Mouse (Mus musculus): ENCODE measurements around the gene Sh3tc1.

The Sh3tc1 gene

DNA sequence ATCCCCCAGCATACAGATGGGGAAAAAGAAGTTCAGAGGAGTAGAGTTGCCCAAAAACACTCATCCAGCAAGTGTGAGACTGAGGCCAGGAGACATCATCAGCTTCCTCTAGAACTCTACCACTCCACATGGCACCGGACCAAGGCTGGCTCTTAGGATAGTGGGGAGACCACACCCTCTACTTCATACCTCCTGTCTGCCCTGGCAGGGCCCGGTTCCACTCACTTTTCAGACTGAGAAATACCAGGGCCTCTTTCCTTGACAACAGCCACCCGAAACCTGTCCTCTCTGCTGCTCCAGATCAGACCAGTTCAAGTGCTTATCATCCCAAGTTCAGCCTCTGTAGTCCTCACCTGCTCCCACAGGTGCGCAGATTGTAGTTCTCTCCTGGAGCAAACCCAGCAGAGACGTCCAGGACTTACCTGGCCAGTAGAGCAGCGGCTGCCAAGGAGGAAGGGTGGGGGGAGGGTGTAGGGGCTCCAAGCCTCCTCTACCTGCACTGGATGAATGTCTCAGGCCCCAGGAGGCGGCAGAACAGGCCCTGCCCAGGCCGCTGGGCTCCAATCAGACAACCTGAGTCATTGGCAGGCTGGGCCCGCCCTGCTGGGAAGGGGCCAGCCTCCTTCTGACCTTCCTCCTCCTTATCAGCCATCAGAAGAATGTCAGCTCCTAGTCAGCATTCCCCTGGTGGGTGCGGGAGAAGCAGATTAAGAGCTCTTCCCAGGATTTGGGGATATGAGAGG, at the start of gene Sh3tc1:
TSS of gene Sh3tc1 (minus strand) at position 452 of the 743 bp plus-strand sequence.
- DNase-seq: peak; percentile 78 to 92

DNA sequence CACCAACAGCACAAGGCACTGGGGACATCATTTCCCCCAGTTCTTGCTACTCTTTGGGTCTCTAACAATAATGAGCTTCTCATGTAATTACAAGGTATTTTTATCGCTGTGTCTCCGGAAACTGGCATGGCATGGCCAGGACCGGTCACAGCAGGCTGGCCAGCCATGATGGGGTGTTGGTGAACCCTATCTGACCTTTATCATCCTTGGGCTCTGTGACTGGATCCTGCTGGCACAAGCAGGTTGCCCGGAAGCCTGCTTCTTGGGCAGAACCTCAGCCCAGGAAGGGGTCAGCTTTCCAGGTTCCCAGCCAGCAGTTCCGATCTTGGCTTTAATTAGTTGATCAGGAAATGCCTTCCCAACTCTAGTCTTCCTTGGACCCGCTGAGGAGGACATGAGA, 48.9 kb upstream of the Sh3tc1 start:
- no peak for DNase-seq

GRCm38 (mm10) chr5:35787847-35788246, 48.1 kb upstream of the Sh3tc1 start:
- DNase-seq: no peak

- no peak for DNase-seq
These were observed 46.1 kb upstream of the Sh3tc1 start for GRCm38 (mm10) chr5:35785853-35786252.

DNA sequence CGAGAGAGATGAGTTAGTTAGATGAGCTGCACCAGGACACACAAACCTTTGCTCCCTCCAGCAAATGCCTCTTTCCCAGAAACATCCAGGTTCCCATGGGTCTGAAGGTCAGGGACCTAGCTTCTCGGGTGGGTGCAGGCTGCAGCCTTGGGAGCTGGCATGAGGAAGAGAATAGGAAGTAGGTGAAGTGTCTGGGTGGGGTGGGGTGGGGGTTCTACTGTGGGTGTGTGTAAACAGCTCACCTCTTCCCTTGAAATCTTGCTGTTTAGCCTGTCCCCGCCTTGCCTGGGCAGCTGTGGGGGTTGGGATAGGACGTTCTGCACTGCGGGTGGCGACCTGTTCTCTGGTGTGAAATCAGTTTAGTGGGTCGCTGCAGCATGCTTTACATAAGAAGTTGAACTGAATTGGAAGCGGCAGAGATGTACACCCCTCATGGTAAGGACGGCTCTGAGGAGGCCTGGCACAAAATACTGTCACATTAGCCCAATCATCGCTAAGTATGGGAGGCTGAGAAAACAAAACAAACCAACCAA, 42.9 kb upstream of the Sh3tc1 start:
- DNase-seq: no peak

DNA sequence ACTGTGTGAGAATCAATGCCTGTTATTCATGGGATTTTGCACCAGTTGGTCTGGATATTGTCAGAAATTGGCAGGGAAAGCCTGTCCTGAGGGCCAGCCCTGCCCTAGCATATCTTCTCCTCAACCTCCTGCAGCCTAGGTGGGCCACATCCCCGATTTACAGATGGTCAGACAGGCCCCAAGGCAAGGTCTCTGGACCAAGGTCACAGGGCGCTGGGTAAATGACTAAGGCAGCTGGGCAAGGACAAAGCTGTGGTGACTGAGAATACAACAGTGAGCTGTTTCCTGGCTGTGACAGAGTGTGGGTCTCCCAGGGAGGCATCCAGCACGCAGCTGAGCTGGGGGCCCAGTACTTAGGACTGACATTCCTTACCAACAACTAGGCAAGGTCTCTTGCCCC, 41.3 kb upstream of the Sh3tc1 start:
- DNase-seq: no peak

DNA sequence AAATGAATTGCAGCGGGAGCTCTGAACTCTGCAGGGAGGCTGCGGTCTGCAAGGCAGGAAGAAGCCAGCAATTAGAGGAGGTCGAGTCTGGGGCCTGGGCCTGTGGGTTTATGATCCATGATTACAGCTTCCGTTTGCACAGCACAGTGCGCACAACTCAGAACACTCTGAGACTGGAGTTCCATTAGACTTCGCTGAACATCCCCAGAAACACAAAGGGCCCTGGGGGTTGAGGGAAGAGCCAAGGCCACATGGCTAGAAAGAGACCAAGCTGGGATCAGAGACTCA, 34.3 kb upstream of the Sh3tc1 start:
- DNase-seq: no peak

DNA sequence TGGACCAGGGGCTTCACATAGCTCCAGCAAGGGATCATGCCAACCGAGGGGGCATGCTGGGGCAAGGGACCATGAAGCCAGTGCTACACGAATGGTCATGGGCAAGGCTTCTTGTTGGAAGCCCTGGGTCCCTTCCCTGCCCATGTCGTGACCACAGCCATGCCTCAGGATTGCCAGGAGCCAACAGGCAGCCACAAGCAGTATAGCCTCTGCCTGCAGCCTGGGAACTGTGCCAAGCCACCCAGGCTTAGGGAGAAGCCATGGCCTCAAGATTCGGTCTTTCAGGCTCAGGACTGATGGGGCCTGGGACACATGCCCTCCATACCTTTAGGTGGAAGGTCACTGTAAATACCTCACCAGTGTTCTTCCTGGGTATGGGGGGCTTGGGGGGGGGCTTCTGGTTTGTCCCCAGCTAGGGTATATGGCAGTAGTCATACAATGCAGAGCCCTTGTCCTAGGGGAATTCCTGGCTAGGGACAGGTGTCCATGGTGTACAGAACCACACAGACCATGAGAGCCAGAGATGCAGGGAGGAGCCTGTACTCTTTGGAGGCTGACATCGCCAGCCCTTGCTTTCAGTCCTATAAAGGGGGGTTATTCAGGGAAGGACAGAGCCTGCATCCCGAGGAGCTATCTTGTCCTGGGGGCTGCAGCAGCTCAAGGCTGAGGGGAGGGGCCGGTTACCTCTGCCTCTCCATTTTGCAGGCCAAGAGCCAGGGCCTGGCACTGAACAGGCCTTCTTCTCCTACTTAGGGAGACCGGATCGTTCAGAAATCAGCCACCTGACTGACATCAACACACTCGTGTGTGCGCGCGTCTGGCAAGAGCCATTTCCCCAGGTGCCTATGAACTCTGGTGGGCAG, 33.7 kb upstream of the Sh3tc1 start:
- peak in 1 of 2 experiments; percentile 34 for DNase-seq

DNA sequence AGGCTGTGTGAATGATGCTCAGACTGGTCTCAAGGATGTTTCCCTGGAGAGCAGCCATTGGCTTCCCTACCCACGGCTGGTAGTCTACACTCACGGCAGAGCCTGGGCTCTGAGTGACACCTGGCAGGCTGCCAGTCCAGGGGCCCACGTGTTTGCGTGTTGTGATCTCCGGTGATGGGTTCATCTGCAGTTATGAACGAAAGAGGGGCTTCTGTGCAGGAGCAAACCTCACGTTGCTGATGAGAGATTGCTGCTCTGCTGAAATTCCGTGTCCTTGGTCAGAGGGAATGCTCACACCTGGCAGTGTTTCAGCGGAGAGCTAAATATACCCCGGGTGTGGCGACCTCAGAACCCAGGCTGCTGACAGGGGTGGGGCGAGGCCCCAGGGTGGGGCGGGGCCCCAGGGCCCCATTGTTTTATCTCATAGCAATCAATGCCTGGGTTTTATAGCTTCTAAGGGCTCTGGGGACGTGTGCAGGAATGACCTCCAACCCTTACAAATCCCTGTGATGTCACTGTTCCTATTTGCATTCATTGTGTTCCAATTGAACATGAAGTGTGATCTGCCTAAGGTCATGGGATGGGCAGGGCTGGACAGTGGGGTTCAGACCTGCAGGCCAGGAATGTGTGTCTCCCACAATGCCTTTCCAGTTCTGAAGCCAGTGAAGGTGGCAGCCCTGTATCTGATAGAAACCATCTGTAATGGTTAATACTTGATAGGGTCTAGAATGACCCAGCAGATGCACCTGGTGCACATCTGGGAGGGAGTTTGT, 31.3 kb upstream of the Sh3tc1 start:
- DNase-seq: no peak

DNA sequence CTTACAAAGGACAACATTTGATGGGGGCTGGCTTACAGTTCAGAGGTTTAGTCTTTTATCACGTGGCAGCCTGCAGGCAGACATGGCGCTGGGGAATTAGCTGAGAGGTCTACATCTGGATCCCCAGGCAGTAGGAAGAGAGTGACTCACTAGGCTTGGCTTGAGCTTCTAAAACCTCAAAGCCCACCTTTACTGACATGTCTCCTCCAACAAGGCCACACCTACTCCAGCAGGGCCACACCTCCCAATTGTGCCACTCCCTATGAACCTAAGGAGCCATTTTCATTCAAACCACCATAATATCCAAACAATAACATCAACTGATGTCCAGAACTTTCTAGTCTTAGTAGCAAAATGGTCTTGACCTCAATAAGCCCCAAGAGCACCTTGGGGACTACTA, 30.5 kb upstream of the Sh3tc1 start:
- no peak for DNase-seq

GRCm38 (mm10) chr5:35768997-35769396, 29.2 kb upstream of the Sh3tc1 start:
- no peak for DNase-seq

DNA sequence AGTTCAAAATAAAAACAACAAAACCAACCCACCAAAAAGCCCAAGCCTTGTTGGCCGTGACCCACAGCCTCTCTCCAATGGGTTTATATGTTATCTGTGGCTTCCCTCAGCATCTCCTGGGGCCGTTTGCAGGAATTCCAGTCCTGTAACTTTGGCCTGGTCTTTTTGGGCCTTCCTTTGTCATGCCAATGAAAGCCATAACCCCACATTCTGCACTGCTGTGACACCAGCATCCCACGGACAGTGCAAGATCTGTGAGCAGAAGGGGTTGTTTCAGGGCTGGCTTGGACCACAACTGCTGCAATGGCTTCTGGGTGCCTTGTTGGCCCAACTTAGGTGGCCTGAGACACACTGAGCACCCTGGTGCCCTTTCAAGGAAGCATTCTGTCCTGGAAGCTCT, 28.7 kb upstream of the Sh3tc1 start:
- DNase-seq: no peak

GRCm38 (mm10) chr5:35765909-35766308, 26.1 kb upstream of the Sh3tc1 start:
- peak in 1 of 2 experiments; percentile 34 for DNase-seq

- DNase-seq: no peak
These were observed 23.1 kb upstream of the Sh3tc1 start for GRCm38 (mm10) chr5:35762850-35763249.

- peak; percentile 71 to 85 for DNase-seq
These were observed 22.6 kb upstream of the Sh3tc1 start for GRCm38 (mm10) chr5:35762388-35762787.

DNA sequence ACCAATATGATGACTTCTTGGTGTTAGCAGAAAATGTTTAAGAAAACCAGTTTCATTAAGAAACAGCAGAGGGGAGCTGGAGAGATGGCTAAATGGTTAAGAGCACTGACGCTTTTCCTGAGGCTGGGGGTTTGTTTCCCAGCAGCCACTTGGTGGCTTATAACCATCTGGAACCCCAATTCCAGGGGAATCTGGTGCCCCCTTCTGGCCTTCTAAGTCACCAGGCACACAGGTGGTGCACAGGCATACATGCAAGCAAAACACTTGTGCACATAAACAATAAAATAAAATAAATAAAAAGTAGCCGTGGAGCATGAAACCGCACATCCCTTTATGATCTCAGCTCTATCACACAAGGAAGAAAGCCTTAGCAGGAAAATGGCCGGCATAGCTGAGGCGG, 21.5 kb upstream of the Sh3tc1 start:
- DNase-seq: no peak

DNA sequence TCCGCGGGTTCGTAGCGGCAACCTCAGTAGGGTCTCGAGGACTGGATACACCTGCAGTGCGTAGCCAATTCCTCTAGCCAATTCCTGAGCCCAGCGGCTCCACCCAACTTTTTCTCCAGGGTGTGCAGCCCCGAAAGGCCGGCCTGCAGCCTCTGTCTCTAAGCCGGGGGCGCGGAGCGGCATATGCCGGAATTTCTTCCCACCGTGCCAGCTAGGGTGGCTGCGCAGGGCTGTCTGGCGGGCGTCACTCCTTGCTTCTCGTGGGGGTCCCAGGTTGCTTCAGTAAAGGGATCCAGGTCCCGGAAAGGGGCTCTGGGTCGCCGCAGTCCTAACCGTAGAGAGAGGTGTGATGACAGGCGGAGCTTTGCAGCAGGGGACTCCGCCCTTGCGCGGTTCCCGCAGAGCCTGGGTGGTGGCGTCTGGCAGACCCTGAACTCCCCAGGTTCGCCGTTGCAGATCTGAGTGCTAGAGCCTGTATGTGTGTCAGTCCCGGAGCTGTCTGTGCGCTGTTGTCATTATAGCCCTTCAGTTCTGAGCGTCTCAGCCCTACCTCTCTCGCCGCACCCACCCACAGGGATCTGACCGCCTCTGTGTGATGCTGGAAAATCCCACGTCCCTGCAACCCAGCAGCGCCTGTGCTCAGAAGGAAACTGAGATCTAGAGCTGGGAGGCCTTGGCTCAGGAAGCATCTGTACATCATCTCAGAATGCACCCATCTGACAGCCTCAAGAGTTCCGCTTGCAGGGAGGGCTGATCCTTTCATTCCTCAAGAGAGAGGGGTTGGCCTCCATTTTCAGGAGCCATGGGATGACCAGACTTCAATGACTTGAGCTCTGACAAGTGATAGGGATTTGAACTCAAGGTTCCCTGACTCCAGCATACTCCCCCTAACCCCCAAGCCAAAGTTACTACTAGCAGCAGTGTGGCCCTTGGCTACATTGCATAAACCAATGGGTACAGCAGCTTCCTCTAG, 18.6 kb upstream of the Sh3tc1 start:
- DNase-seq: peak in 1 of 2 experiments; percentile 37

DNA sequence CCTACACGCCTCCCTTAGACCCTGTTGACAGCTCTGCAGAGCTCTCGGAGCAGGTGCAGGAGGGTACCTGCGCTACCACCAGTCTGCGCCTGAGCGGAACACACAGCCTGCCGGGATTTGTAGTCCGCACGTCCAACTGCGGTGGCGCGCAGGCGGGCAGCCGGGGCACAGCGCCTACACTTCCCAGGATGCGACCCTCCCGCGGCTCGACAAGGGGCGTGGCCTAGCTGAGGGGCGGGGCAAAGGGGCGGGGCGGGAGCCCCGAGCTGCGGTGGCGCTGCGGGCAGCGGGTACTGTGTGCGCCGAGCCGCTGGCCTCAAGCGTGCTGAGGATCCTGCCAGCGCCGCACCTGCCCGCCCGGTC, 17.8 kb upstream of the Sh3tc1 start, which contains the start of gene Ablim2:
TSS of gene Ablim2 (plus strand) at position 242 of the 363 bp plus-strand sequence.
- DNase-seq: peak; percentile 90 to 94

GRCm38 (mm10) chr5:35756997-35757638, 17.3 kb upstream of the Sh3tc1 start:
- no peak for DNase-seq

DNA sequence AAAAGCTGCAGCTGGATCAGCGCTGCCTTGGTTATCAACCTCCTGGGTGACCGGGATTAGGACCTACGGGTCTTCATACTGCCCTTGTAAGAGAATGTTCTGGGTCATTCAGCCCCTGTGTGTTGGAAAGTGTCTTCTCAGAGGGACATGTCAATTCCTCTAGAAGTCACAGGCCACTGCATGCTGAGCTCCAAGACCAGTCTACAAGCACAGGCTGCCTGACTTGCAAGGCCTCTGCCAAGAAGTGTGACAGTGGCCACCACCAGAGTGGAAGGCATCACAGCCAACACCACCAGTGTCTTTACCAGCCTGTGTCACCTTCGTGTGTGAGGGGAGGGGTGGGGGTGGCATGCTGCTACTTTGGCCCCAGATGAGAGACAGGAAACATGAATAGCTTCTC, 16.2 kb upstream of the Sh3tc1 start:
- DNase-seq: no peak

- peak; percentile 56 to 73 for DNase-seq
These were observed 15.4 kb upstream of the Sh3tc1 start for GRCm38 (mm10) chr5:35755131-35755733.
